Mouse (Mus musculus): ENCODE measurements around the gene Capzb.

- TF ChIP-seq CTCF (IDR thresholded peaks at IDR 0.05; ENCODE audit: borderline replicate concordance, control insufficient read depth, extremely low read depth, insufficient read depth, low read length, poor library complexity) = no peak
- no peak for TF ChIP-seq POLR2A (IDR thresholded peaks at IDR 0.05; ENCODE audit: control insufficient read depth, extremely low read depth, insufficient read depth, low read length, poor library complexity)
These were observed 13.8 kb downstream of the Capzb start for GRCm38 (mm10) chr4:139206353-139207045.
